Mouse (Mus musculus) brain, adult 2 months (tissue): ENCODE results near the gene Gstz1.
A peak's percentile ranks its signal among the peaks of the same experiment; 100 is the strongest.
"Not testable (repeated sequence)": the region's sequence is repeated elsewhere in the genome, so short reads cannot be mapped to it uniquely, and the experiment has no call there.

ENCODE experiments used
- DNase-seq: peaks from one replicate; pipeline ENCODE4 v3.0.0; 2011; ENCODE audit warnings: low read depth, low spot score

The Gstz1 gene

DNA sequence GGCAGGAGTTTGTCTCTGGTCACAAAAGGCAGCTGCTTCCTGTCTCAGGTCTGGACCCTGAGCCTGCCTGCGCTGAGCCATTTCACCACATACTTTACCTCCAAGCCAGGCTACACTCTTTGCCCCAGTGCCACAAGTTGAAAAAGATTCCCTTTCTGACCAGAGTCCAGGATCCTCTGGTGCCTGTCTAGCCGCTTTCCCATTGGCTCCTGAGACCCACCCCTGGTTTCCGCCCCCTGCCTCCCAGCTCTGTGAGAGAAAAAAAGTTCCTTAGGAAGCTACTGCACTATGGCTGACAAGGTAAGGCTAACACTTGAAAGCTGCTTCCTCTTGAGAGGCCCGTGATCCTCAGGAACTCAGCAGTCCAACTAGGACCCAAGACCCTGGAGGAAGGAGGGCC, 10.4 kb downstream of the Gstz1 start:
- no peak for DNase-seq

- DNase-seq = no peak
Observed at GRCm38 (mm10) chr12:87158099-87158498, 11.1 kb downstream of the Gstz1 start.

DNA sequence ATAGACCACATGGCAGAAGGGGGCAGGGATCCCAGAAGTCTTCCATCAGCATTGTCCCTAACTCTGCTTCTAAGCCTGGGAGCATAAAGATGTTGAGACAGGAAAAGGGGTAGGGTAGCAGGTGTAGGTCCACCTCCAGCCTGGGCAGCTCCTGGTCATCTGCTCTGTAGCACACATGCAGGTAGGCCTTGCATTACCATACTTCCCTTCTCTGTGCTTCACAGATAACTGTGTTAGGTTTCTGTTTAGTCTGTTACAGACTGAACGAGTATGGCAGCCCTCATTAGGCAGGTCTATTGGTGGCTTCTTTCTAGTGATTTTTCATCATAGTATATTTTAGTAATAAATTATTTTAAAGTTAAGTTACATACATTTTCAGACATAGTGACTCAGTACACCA, 13.3 kb downstream of the Gstz1 start:
- DNase-seq = no peak

DNA sequence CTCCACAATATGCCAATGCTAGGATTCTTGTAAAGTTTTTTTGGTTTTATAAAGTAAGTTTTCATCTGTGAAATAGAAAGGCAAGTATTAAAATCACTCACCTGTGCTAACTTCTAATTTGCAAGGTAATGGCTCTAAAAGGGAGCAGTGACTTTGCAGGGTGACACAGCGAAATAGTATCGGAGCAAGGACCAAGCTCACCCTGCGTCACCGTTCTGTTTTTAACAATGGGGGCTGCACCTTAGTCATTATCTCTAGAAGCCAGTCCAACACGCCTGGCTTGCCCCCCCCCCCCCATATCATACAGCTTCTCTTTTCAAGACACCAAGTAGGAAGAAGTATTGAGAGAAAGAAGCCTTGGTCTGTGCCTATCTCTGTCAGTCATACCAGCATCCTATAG, 13.8 kb downstream of the Gstz1 start:
- no peak for DNase-seq

- peak; percentile 68 for DNase-seq
Observed at GRCm38 (mm10) chr12:87175194-87175946, 28.4 kb downstream of the Gstz1 start.

DNA sequence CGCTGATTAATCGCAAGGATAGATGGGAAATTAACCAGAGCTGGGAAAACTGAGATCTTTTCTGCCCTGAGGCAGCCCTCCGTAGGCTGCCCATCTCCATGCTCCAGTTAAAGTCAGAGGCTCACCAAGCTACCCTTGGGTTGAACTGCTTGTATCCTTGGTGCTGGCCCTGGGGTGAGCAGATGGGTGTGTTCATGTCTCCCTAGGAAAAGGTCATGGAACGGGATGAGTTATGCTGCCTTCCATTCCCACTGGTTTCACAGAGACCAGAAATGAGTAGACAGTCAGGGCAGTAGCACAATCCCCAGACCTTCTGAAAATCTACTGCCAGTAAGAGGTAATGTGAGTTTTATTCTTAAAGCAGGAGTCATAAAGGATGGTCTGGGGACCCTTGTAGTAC, 30.7 kb downstream of the Gstz1 start:
- no peak for DNase-seq

DNA sequence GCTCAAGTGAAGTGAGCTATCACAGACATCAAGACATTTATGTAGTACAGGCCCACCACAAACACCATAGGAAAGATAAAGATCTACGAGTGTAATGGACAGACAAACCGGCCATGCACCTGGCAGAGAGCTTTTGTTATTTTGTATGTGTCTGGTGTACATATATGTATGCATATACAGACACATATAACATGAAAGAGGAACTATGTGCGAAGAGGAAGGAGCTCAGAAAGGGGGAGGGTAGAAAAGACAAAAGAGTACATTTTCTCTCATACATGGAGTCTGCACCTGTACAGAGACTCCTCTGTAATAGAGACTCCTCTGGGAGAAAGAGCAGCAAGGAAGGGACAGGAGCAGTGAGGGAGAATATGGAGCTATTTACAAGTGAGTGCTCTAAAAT, 46.0 kb downstream of the Gstz1 start:
- no peak for DNase-seq

GRCm38 (mm10) chr12:87195069-87195468, 48.1 kb downstream of the Gstz1 start:
- no peak for DNase-seq

DNA sequence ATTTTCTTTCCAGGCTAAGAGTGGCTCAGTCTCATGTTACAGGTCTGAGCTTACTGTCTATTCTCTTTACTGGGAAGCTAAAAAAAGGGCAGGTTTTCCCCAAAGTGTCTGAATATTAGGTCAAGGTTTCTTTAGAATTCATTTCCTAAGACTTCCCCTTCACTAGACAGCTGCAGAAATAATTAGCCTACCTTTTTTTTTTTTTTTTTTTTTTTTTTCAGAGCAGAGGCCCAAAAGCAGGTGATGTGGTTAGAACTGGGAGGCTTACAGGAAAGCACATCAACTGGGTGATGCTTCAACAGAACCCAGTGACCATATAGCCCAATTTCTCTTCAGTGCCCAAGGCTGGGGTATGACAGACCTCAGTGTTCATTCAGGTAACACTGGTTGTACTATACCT, 49.3 kb downstream of the Gstz1 start:
- DNase-seq = no peak

GRCm38 (mm10) chr12:87198792-87199191, 51.8 kb downstream of the Gstz1 start:
- peak; percentile 26 for DNase-seq

GRCm38 (mm10) chr12:87199206-87199972, 52.4 kb downstream of the Gstz1 start, which contains the start of gene Samd15:
Gene Samd15, plus strand, starts transcription at chr12:87199723.
- peak; percentile 64 for DNase-seq

- peak; percentile 94 for DNase-seq
Observed at GRCm38 (mm10) chr12:87199973-87200586, 53.1 kb downstream of the Gstz1 start, which contains the start of gene Tmed8. Gene Tmed8, minus strand, starts transcription at chr12:87200454.

DNA sequence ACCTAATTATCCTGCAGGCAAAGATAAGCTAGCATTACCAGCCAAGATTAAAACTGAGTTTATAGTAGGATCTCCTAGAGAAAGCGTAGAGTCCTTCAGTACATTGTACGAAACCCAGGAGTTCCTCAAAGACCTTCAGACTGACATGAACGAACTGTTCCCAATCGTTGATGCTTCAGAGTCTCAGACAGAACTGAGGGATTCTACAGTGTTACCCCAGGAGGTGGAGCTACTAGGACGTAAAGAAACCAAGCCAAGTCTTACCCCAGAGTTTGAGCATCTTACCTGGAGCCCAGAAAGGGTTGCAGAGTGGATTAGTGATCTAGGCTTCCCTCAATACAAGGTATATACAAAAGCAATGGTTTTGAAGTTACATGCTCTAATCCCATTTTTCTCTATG, 54.7 kb downstream of the Gstz1 start:
- DNase-seq = no peak

GRCm38 (mm10) chr12:87205789-87206188, 58.8 kb downstream of the Gstz1 start:
- not testable (repeated sequence) for DNase-seq

DNA sequence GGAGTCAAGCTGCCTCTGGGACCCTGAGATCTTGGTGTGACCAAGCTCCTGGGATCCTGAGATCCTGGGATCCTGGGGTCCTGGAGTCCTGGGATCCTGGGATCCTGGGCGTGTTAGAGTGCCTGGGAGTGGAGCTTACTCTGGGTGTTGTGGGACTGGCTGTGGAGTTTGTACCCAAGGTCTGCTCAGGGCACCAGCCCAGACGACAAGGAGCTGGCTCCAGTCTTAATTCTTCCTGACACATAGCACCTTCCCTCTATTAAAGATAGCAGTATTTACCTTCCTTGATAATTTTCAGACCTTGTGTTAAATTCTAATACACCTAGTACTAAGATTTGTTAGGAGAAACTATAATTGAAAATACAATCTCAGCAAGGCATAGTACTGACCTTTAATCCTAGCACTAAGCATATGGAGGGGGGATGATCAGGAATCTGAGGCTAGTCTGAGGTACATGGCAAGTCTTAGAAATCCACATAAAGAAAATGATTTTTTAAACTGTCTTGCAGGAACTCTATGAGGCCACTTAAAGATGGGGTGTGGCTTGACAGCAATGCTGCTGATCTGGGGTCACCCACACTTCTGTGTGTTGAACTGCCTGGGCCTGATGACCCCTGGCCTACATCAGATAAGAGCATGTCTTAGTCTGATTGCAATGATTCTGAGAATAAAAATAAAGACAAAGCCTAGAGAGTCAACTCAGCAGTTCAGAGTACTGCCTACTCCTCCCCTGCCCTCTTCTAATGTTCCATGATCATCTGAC, 66.1 kb downstream of the Gstz1 start:
- DNase-seq = no peak
